Mouse (Mus musculus): ENCODE measurements around the gene Zfp217. TPM values are rescaled to one million over a fixed set of nuclear protein-coding genes. Genes with fewer than 3 reads are reported as not detected.

Gene Zfp217
- polyA plus RNA-seq, 1 experiment from 2014 or later, result 5.4 TPM

GRCm38 (mm10) chr2:170175190-170175589 is 27.3 kb upstream of the Zfp217 start:
- Histone ChIP-seq H3K9ac (ENCODE audit: low read depth, low read length) (peak overlapping the region; percentile 5; the same call in 1 of the 2 replicates), H3K4me1 (replicated peaks; ENCODE audit: control insufficient read depth, insufficient read depth, low read length) (peaks cover 43% of the 10 kb centered on the region)

GRCm38 (mm10) chr2:170169062-170169461 is 21.2 kb upstream of the Zfp217 start:
- no peaks in the 10 kb centered on the region for H3K9me3 ChIP-seq (ENCODE audit: control insufficient read depth, low read length)
- peaks cover 7% of the 10 kb centered on the region for H3K4me1 ChIP-seq (replicated peaks; ENCODE audit: control insufficient read depth, insufficient read depth, low read length)

More at GRCm38 (mm10) chr2:170175190-170175589, 27.3 kb upstream of the Zfp217 start:
- no peak overlapping the region for H3K4me3 ChIP-seq (ENCODE audit: low read depth, low read length)
- H3K27ac ChIP-seq (ENCODE audit: low read depth, low read length), result peak overlapping the region; percentile 83
- no peaks in the 10 kb centered on the region for H3K36me3 ChIP-seq (ENCODE audit: control insufficient read depth, insufficient read depth, low read length)
- DNase-seq (ENCODE audit: low spot score) (no peak), ATAC-seq (replicated peaks; ENCODE audit: low FRiP score) (peak; percentile 50)
- no peaks in the 10 kb centered on the region for H3K27me3 ChIP-seq (replicated peaks; ENCODE audit: control insufficient read depth, insufficient read depth, low read length)
- peak overlapping the region; percentile 16 for H3K4me2 ChIP-seq
- H3K9me3 ChIP-seq (ENCODE audit: control insufficient read depth, low read length), result no peaks in the 10 kb centered on the region
- WGBS, result 58% methylated on average over 3 of the region's 3 CpGs

GRCm38 (mm10) chr2:170165649-170166048 is 17.7 kb upstream of the Zfp217 start:
- H3K4me1 ChIP-seq (replicated peaks; ENCODE audit: control insufficient read depth, insufficient read depth, low read length), result no peaks in the 10 kb centered on the region
- H3K4me3 ChIP-seq (ENCODE audit: low read depth, low read length), result no peak overlapping the region
- H3K36me3 ChIP-seq (ENCODE audit: control insufficient read depth, insufficient read depth, low read length), result no peaks in the 10 kb centered on the region
- ATAC-seq (replicated peaks; ENCODE audit: low FRiP score) (no peak), DNase-seq (ENCODE audit: low spot score) (no peak)
- H3K27me3 ChIP-seq (replicated peaks; ENCODE audit: control insufficient read depth, insufficient read depth, low read length), result no peaks in the 10 kb centered on the region
- H3K9me3 ChIP-seq (ENCODE audit: control insufficient read depth, low read length), result no peaks in the 10 kb centered on the region
- H3K4me2 ChIP-seq, result no peak overlapping the region
- H3K27ac ChIP-seq (ENCODE audit: low read depth, low read length), result no peak overlapping the region
- H3K9ac ChIP-seq (ENCODE audit: low read depth, low read length), result no peak overlapping the region
- 82% methylated on average over 10 of the region's 10 CpGs for WGBS

More at GRCm38 (mm10) chr2:170169062-170169461, 21.2 kb upstream of the Zfp217 start:
- ATAC-seq (replicated peaks; ENCODE audit: low FRiP score) (no peak), DNase-seq (ENCODE audit: low spot score) (no peak)
- no peak overlapping the region for H3K9ac ChIP-seq (ENCODE audit: low read depth, low read length)
- H3K36me3 ChIP-seq (ENCODE audit: control insufficient read depth, insufficient read depth, low read length), result no peaks in the 10 kb centered on the region
- H3K27ac ChIP-seq (ENCODE audit: low read depth, low read length), result peak overlapping the region; percentile 44; the same call in 1 of the 2 replicates
- no peak overlapping the region for H3K4me2 ChIP-seq
- H3K4me3 ChIP-seq (ENCODE audit: low read depth, low read length), result no peak overlapping the region
- no peaks in the 10 kb centered on the region for H3K27me3 ChIP-seq (replicated peaks; ENCODE audit: control insufficient read depth, insufficient read depth, low read length)

GRCm38 (mm10) chr2:170163671-170164462 is 16.0 kb upstream of the Zfp217 start:
- no peak for ATAC-seq (replicated peaks; ENCODE audit: low FRiP score)
- DNase-seq (ENCODE audit: low spot score), result no peak
- peaks cover 4% of the 10 kb centered on the region for H3K4me1 ChIP-seq (replicated peaks; ENCODE audit: control insufficient read depth, insufficient read depth, low read length)
- no peak overlapping the region for H3K9ac ChIP-seq (ENCODE audit: low read depth, low read length)
- no peaks in the 10 kb centered on the region for H3K9me3 ChIP-seq (ENCODE audit: control insufficient read depth, low read length)
- H3K4me3 ChIP-seq (ENCODE audit: low read depth, low read length), result no peak overlapping the region
- H3K27me3 ChIP-seq (replicated peaks; ENCODE audit: control insufficient read depth, insufficient read depth, low read length), result no peaks in the 10 kb centered on the region
- no peak overlapping the region for H3K27ac ChIP-seq (ENCODE audit: low read depth, low read length)
- H3K4me2 ChIP-seq, result no peak overlapping the region
- WGBS, result 77% methylated on average over 18 of the region's 18 CpGs
- H3K36me3 ChIP-seq (ENCODE audit: control insufficient read depth, insufficient read depth, low read length), result no peaks in the 10 kb centered on the region

GRCm38 (mm10) chr2:170159795-170160568 is 12.1 kb upstream of the Zfp217 start:
- H3K4me3 ChIP-seq (ENCODE audit: low read depth, low read length), result no peak overlapping the region
- H3K36me3 ChIP-seq (ENCODE audit: control insufficient read depth, insufficient read depth, low read length), result no peaks in the 10 kb centered on the region
- no peaks in the 10 kb centered on the region for H3K27me3 ChIP-seq (replicated peaks; ENCODE audit: control insufficient read depth, insufficient read depth, low read length)
- no peak overlapping the region for H3K9ac ChIP-seq (ENCODE audit: low read depth, low read length)
- H3K4me2 ChIP-seq, result peak overlapping the region; percentile 21
- no peak for DNase-seq (ENCODE audit: low spot score)
- H3K27ac ChIP-seq (ENCODE audit: low read depth, low read length), result no peak overlapping the region
- H3K4me1 ChIP-seq (replicated peaks; ENCODE audit: control insufficient read depth, insufficient read depth, low read length), result peaks cover 23% of the 10 kb centered on the region
- no peak for ATAC-seq (replicated peaks; ENCODE audit: low FRiP score)
- no peaks in the 10 kb centered on the region for H3K9me3 ChIP-seq (ENCODE audit: control insufficient read depth, low read length)
- WGBS, result 41% methylated on average over 15 of the region's 15 CpGs

GRCm38 (mm10) chr2:170158987-170159386 is 11.1 kb upstream of the Zfp217 start:
- no peak overlapping the region for H3K9ac ChIP-seq (ENCODE audit: low read depth, low read length)
- no peak overlapping the region for H3K27ac ChIP-seq (ENCODE audit: low read depth, low read length)
- no peaks in the 10 kb centered on the region for H3K27me3 ChIP-seq (replicated peaks; ENCODE audit: control insufficient read depth, insufficient read depth, low read length)
- peaks cover 26% of the 10 kb centered on the region for H3K4me1 ChIP-seq (replicated peaks; ENCODE audit: control insufficient read depth, insufficient read depth, low read length)
- WGBS, result 70% methylated on average over 4 of the region's 4 CpGs
- H3K4me3 ChIP-seq (ENCODE audit: low read depth, low read length), result no peak overlapping the region
- no peak overlapping the region for H3K4me2 ChIP-seq
- no peaks in the 10 kb centered on the region for H3K36me3 ChIP-seq (ENCODE audit: control insufficient read depth, insufficient read depth, low read length)
- H3K9me3 ChIP-seq (ENCODE audit: control insufficient read depth, low read length), result no peaks in the 10 kb centered on the region
- DNase-seq (ENCODE audit: low spot score) (no peak), ATAC-seq (replicated peaks; ENCODE audit: low FRiP score) (no peak)

GRCm38 (mm10) chr2:170158251-170158650 is 10.3 kb upstream of the Zfp217 start:
- Histone ChIP-seq H3K4me2 (peak overlapping the region; percentile 42), H3K9me3 (ENCODE audit: control insufficient read depth, low read length) (no peaks in the 10 kb centered on the region), H3K27ac (ENCODE audit: low read depth, low read length) (peak overlapping the region; percentile 22; the same call in 1 of the 2 replicates), H3K4me1 (replicated peaks; ENCODE audit: control insufficient read depth, insufficient read depth, low read length) (peaks cover 28% of the 10 kb centered on the region), H3K9ac (ENCODE audit: low read depth, low read length) (peak overlapping the region; percentile 35), H3K4me3 (ENCODE audit: low read depth, low read length) (no peak overlapping the region), H3K27me3 (replicated peaks; ENCODE audit: control insufficient read depth, insufficient read depth, low read length) (no peaks in the 10 kb centered on the region), H3K36me3 (ENCODE audit: control insufficient read depth, insufficient read depth, low read length) (no peaks in the 10 kb centered on the region)
- 25% methylated on average over 5 of the region's 5 CpGs for WGBS
- ATAC-seq (replicated peaks; ENCODE audit: low FRiP score) (peak; percentile 71), DNase-seq (ENCODE audit: low spot score) (no peak)

GRCm38 (mm10) chr2:170157280-170158200 is 9.6 kb upstream of the Zfp217 start:
- peak overlapping the region; percentile 42 for H3K4me2 ChIP-seq
- WGBS, result 38% methylated on average over 11 of the region's 11 CpGs
- no peak overlapping the region for H3K4me3 ChIP-seq (ENCODE audit: low read depth, low read length)
- no peak for DNase-seq (ENCODE audit: low spot score)
- no peak for ATAC-seq (replicated peaks; ENCODE audit: low FRiP score)
- H3K4me1 ChIP-seq (replicated peaks; ENCODE audit: control insufficient read depth, insufficient read depth, low read length), result peaks cover 33% of the 10 kb centered on the region
- no peaks in the 10 kb centered on the region for H3K27me3 ChIP-seq (replicated peaks; ENCODE audit: control insufficient read depth, insufficient read depth, low read length)
- no peaks in the 10 kb centered on the region for H3K36me3 ChIP-seq (ENCODE audit: control insufficient read depth, insufficient read depth, low read length)
- no peaks in the 10 kb centered on the region for H3K9me3 ChIP-seq (ENCODE audit: control insufficient read depth, low read length)
- peak overlapping the region; percentile 35; the same call in 1 of the 2 replicates for H3K9ac ChIP-seq (ENCODE audit: low read depth, low read length)
- peak overlapping the region; percentile 43 for H3K27ac ChIP-seq (ENCODE audit: low read depth, low read length)
